Mouse (Mus musculus) thymus, adult 2 months (tissue): Measurements from ENCODE around the gene Atp5c1. TPM values are rescaled to one million over a fixed set of nuclear protein-coding genes. Genes with fewer than 3 reads are reported as not detected.

Experiments used
- DNase-seq: peaks from one replicate; pipeline ENCODE4 v3.0.0; 2021
- H3K27ac ChIP-seq: fragments of 200-500 bp; 2 replicates; pipeline ENCODE4 v1.5.1; 2012; ENCODE audit warnings: low read length, control low read depth; ENCODE audit not compliant: control insufficient read depth, insufficient read depth
- H3K27me3 ChIP-seq: fragments of 200-500 bp; 2 replicates; pipeline ENCODE4 v1.6.1; 2012; ENCODE audit warnings: mild to moderate bottlenecking, low read length, moderate library complexity, mixed read lengths; ENCODE audit not compliant: control insufficient read depth, insufficient read depth
- H3K36me3 ChIP-seq: fragments of 200-500 bp; 2 replicates; pipeline ENCODE4 v1.6.1; 2012; ENCODE audit warnings: mild to moderate bottlenecking, low read length, moderate library complexity; ENCODE audit not compliant: control insufficient read depth, insufficient read depth
- H3K4me1 ChIP-seq: fragments of 200-500 bp; replicated peaks from 2 replicates; pipeline ENCODE4 v1.6.1; 2012; ENCODE audit warnings: low read length; ENCODE audit not compliant: control insufficient read depth, insufficient read depth
- H3K4me3 ChIP-seq: fragments of 200-500 bp; 2 replicates; pipeline ENCODE4 v1.5.1; 2012; ENCODE audit warnings: mild to moderate bottlenecking, low read length, control low read depth, moderate library complexity; ENCODE audit not compliant: control insufficient read depth, insufficient read depth
- CTCF ChIP-seq: fragments of 200-500 bp; IDR thresholded peaks from 2 replicates; pipeline ENCODE4 v1.5.1; 2012; ENCODE audit warnings: mild to moderate bottlenecking, control low read depth, low read length, moderate library complexity, borderline replicate concordance; ENCODE audit not compliant: control insufficient read depth, poor library complexity, insufficient read depth; ENCODE audit errors: extremely low read depth
- POLR2A ChIP-seq: fragments of 200-500 bp; IDR thresholded peaks from 2 replicates; pipeline ENCODE4 v1.6.1; 2012; ENCODE audit warnings: mild to moderate bottlenecking, low read length, control low read depth, moderate library complexity; ENCODE audit not compliant: control insufficient read depth, poor library complexity, insufficient read depth; ENCODE audit errors: extremely low read depth
- WGBS: fragments of 180-500 bp; shearing (Covaris S2); methylation state at CpG from one replicate; pipeline ENCODE4 v1.1.7; 2018; 5-methylcytosine and 5-hydroxymethylcytosine counted together
- polyA plus RNA-seq: library from polyadenylated mRNA; depleted of rRNA; stranded (reverse); fragments of >200 nt; gene quantifications from 2 replicates; pipeline ENCODE4 v1.2.3, GENCODE M21; 2012; rRNA removed

Gene Atp5c1
- polyA plus RNA-seq, 1 experiment, result 428 TPM

- H3K27me3 ChIP-seq, result no peaks in the 10 kb centered on the region
- H3K4me1 ChIP-seq, result peaks cover 7% of the 10 kb centered on the region
- H3K36me3 ChIP-seq, result no peaks in the 10 kb centered on the region
- DNase-seq, result no peak
- 91% methylated on average over 13 of the region's 13 CpGs for WGBS
- H3K27ac ChIP-seq, result no peak overlapping the region
- TF ChIP-seq POLR2A (no peak), CTCF (no peak)
- no peak overlapping the region for H3K4me3 ChIP-seq
These were observed 70.5 kb downstream of the Atp5c1 start for GRCm38 (mm10) chr2:10009671-10010254.

- TF ChIP-seq POLR2A (no peak), CTCF (no peak)
- H3K36me3 ChIP-seq, result no peaks in the 10 kb centered on the region
- no peak overlapping the region for H3K4me3 ChIP-seq
- H3K4me1 ChIP-seq, result 0 out of 2 replicates have a peak, but pooled peaks cover 4% of the 10 kb centered on the region
- 95% methylated on average over 4 of the region's 4 CpGs for WGBS
- no peak overlapping the region for H3K27ac ChIP-seq
- H3K27me3 ChIP-seq, result no peaks in the 10 kb centered on the region
- no peak for DNase-seq
These were observed 71.7 kb downstream of the Atp5c1 start for GRCm38 (mm10) chr2:10008593-10008992.

Other genes with a start within 250 kb of the Atp5c1 start
- not detected in 2 replicates for gene 4930412O13Rik, start 199.3 kb downstream of the Atp5c1 start, polyA plus RNA-seq
- not detected in 2 replicates for gene 9230102O04Rik, start 191.0 kb downstream of the Atp5c1 start, polyA plus RNA-seq
- 87.2 and 126 TPM in 2 replicates for gene Gata3, start 190.5 kb downstream of the Atp5c1 start, polyA plus RNA-seq
- gene Taf3, start 31.9 kb downstream of the Atp5c1 start, polyA plus RNA-seq, result 10.0 and 13.5 TPM in 2 replicates
- gene Kin, start 83 bp upstream of the Atp5c1 start, polyA plus RNA-seq, result 6.9 and 7.1 TPM in 2 replicates
- 0.23 and 0.87 TPM in 2 replicates for gene Itih2, start 50.9 kb upstream of the Atp5c1 start, polyA plus RNA-seq
- gene Itih5, start 73.1 kb upstream of the Atp5c1 start, polyA plus RNA-seq, result 4.1 and 4.4 TPM in 2 replicates